Mouse (Mus musculus) CD4-positive, CD25-positive, alpha-beta regulatory T cell (primary cell): ENCODE results near the gene Tfb2m. TPM values are rescaled to one million over a fixed set of nuclear protein-coding genes. Genes with fewer than 3 reads are reported as not detected.

Source experiments
- polyA plus RNA-seq: library from polyadenylated mRNA; unstranded; fragments of 100-300 nt; shearing (Covaris generic); gene quantifications from one replicate; pipeline ENCODE4 v1.2.1, GENCODE M21; 2017

Gene Tfb2m
- 27.2 TPM for polyA plus RNA-seq

GRCm38 (mm10) chr1:179545768-179546550 lies at the start of gene Tfb2m, which contains the start of gene Cnst:
Gene Tfb2m (minus strand): TSS chr1:179546267.
Gene Cnst (plus strand): TSS chr1:179546370.

GRCm38 (mm10) chr1:179517713-179518465 lies 28.2 kb downstream of the Tfb2m start, which contains the start of gene Smyd3:
Gene Smyd3 (minus strand): TSS chr1:179518041.

Other genes with a start within 250 kb of the Tfb2m start
- gene Smyd3, start 28.2 kb downstream of the Tfb2m start, polyA plus RNA-seq = 35.3 TPM
- 40.1 TPM for gene Cnst, start 103 bp upstream of the Tfb2m start, polyA plus RNA-seq
- gene Sccpdh, start 121.9 kb upstream of the Tfb2m start, polyA plus RNA-seq = 8.9 TPM
- not detected for gene Kif28, start 199.0 kb upstream of the Tfb2m start, polyA plus RNA-seq